Mouse (Mus musculus) limb, embryonic 14.5 days (tissue): Measurements from ENCODE around the gene Ppcdc. TPM values are rescaled to one million over a fixed set of nuclear protein-coding genes. Genes with fewer than 3 reads are reported as not detected.

Source experiments
- ATAC-seq: fragments of 200-750 bp; cut with Nextera tagmentation; 2 replicates; pipeline ENCODE4 v1.8.0; 2017; ENCODE audit warnings: low read depth, moderate number of reproducible peaks, moderate TSS enrichment; ENCODE audit not compliant: low FRiP score
- DNase-seq: peaks from one replicate; pipeline ENCODE4 v3.0.0-alpha.2; 2015; ENCODE audit warnings: low spot score
- H3K27ac ChIP-seq: fragments of 300-500 bp; sonication (generic); replicated peaks from 2 replicates; pipeline ENCODE4 v1.5.1; 2014; ENCODE audit warnings: low read depth, mild to moderate bottlenecking, low read length, moderate library complexity, mixed read lengths
- H3K27me3 ChIP-seq: fragments of 300-500 bp; sonication (generic); 2 replicates; pipeline ENCODE4 v1.6.1; 2014; ENCODE audit warnings: low read length, mixed read lengths; ENCODE audit not compliant: control insufficient read depth, insufficient read depth
- H3K36me3 ChIP-seq: fragments of 300-500 bp; sonication (generic); 2 replicates; pipeline ENCODE4 v1.6.1; 2014; ENCODE audit warnings: mild to moderate bottlenecking, low read length, moderate library complexity, mixed read lengths; ENCODE audit not compliant: control insufficient read depth, insufficient read depth
- H3K4me1 ChIP-seq: fragments of 300-500 bp; sonication (generic); 2 replicates; pipeline ENCODE4 v1.6.1; 2014; ENCODE audit warnings: antibody characterized with exemption, low read length, mixed read lengths; ENCODE audit not compliant: control insufficient read depth, insufficient read depth
- H3K4me2 ChIP-seq: fragments of 300-500 bp; sonication (generic); replicated peaks from 2 replicates; pipeline ENCODE4 v1.6.1; 2014; ENCODE audit warnings: low read depth, mild to moderate bottlenecking, low read length, moderate library complexity; ENCODE audit not compliant: severe bottlenecking
- H3K4me3 ChIP-seq: fragments of 300-500 bp; sonication (generic); replicated peaks from 2 replicates; pipeline ENCODE4 v1.5.1; 2014; ENCODE audit warnings: low read length
- H3K9ac ChIP-seq: fragments of 300-500 bp; sonication (generic); 2 replicates; pipeline ENCODE4 v1.6.1; 2014; ENCODE audit warnings: mild to moderate bottlenecking, low read depth, low read length, moderate library complexity; ENCODE audit not compliant: severe bottlenecking
- H3K9me3 ChIP-seq: fragments of 300-500 bp; sonication (generic); 2 replicates; pipeline ENCODE4 v1.6.1; 2016; ENCODE audit warnings: low read length; ENCODE audit not compliant: control insufficient read depth
- POLR2A ChIP-seq: fragments of 200-500 bp; IDR thresholded peaks from 2 replicates; pipeline ENCODE4 v1.8.0; 2012; ENCODE audit warnings: inconsistent platforms, mild to moderate bottlenecking, moderate library complexity, borderline replicate concordance; ENCODE audit not compliant: insufficient read depth, insufficient read length; ENCODE audit errors: extremely low read depth
- WGBS: fragments of 180-500 bp; shearing (Covaris S2); extraction: QIAGEN DNeasy Blood & Tissue Kit; methylation state at CpG from one replicate; pipeline ENCODE4 v1.1.7; 2014; 5-methylcytosine and 5-hydroxymethylcytosine counted together
- polyA plus RNA-seq, 2 experiments: library from polyadenylated mRNA; depleted of rRNA in 1 of 2; stranded (reverse) in 1 of 2; unstranded in 1 of 2; fragments of >200 nt; fragmentation: Nextera tagmentation in 1 of 2; extraction: Ambion mirVana in 1 of 2; gene quantifications; 2 replicates each; pipeline versions ENCODE4 v1.2.1 to v1.2.3; 2012 to 2014

Ppcdc gene
- polyA plus RNA-seq, 2 experiments = 22.1 to 32.1 TPM

- peak overlapping the region; percentile 74 for H3K9ac ChIP-seq
- H3K4me3 ChIP-seq = peak overlapping the region; percentile 68
- peaks cover 9% of the 10 kb centered on the region; the same call in 1 of the 2 replicates for H3K4me1 ChIP-seq
- peak; percentile 9 for DNase-seq
- 2% methylated on average over 18 of the region's 18 CpGs for WGBS
- no peaks in the 10 kb centered on the region for H3K36me3 ChIP-seq
- no peaks in the 10 kb centered on the region for H3K27me3 ChIP-seq
- H3K4me2 ChIP-seq = peak overlapping the region; percentile 93
- H3K9me3 ChIP-seq = no peaks in the 10 kb centered on the region
- ATAC-seq = peak; percentile 39
- TF ChIP-seq POLR2A = no peak
- no peak overlapping the region for H3K27ac ChIP-seq
These were observed 27.4 kb upstream of the Ppcdc start for GRCm38 (mm10) chr9:57467271-57467771.

- H3K9me3 ChIP-seq = no peaks in the 10 kb centered on the region
- H3K9ac ChIP-seq = no peak overlapping the region
- H3K4me1 ChIP-seq = peaks cover 9% of the 10 kb centered on the region; the same call in 1 of the 2 replicates
- DNase-seq (no peak), ATAC-seq (no peak)
- no peak overlapping the region for H3K4me2 ChIP-seq
- H3K27ac ChIP-seq = no peak overlapping the region
- H3K4me3 ChIP-seq = no peak overlapping the region
- WGBS = 63% methylated on average over 3 of the region's 3 CpGs
- no peaks in the 10 kb centered on the region for H3K27me3 ChIP-seq
- no peak for TF ChIP-seq POLR2A
- H3K36me3 ChIP-seq = no peaks in the 10 kb centered on the region
These were observed 26.2 kb upstream of the Ppcdc start for GRCm38 (mm10) chr9:57466101-57466500.

DNA sequence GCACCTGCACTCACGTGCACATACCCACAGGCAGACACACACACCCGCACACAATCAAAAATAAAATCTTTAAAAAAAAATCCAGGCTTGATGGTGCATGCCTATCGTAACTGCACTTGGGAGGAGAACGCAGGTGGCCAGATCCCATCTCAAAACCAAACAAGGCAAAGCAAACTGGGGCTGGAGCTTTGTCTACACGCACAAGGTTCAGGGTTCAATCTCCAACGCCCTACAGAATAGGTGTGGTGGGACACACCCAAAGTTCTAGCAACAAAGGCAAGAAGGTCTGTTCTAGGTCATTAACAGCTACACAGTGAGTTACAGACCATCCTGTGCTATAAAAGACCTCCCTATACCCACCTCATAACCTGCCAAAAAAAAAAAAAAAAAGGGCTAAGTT, 22.9 kb upstream of the Ppcdc start:
- DNase-seq (no peak), ATAC-seq (no peak)
- H3K4me1 ChIP-seq = peaks cover 9% of the 10 kb centered on the region; the same call in 1 of the 2 replicates
- no peaks in the 10 kb centered on the region for H3K27me3 ChIP-seq
- no peak overlapping the region for H3K4me3 ChIP-seq
- no peaks in the 10 kb centered on the region for H3K9me3 ChIP-seq
- H3K4me2 ChIP-seq = no peak overlapping the region
- no peak overlapping the region for H3K27ac ChIP-seq
- TF ChIP-seq POLR2A = no peak
- no peaks in the 10 kb centered on the region for H3K36me3 ChIP-seq
- WGBS = 78% methylated on average over 6 of the region's 6 CpGs
- H3K9ac ChIP-seq = no peak overlapping the region

DNA sequence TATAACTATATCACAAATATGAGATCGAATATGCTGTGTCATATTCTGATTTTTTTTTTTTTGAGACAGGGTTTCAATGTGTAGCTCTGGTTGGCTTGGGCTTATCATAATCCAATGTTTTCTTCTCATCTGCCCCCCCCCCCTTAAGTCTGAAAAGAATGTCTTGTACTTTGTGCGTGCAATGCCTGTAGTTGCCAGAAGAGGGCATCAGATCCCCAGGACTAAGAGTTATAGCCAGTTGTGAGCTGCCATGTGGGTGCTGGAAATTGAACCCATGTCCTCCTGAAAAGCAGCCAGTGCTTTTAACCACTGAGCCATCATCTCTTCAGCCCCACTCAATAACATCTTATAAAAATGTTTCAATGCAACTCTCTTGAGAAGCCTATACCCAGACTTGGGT, 19.8 kb upstream of the Ppcdc start:
- WGBS = 88% methylated on average over 2 of the region's 2 CpGs
- no peaks in the 10 kb centered on the region for H3K4me1 ChIP-seq
- DNase-seq = no peak
- no peaks in the 10 kb centered on the region for H3K9me3 ChIP-seq
- no peaks in the 10 kb centered on the region for H3K27me3 ChIP-seq
- no peak overlapping the region for H3K9ac ChIP-seq
- no peak overlapping the region for H3K4me2 ChIP-seq
- H3K36me3 ChIP-seq = no peaks in the 10 kb centered on the region
- no peak overlapping the region for H3K27ac ChIP-seq
- ATAC-seq = no peak
- no peak overlapping the region for H3K4me3 ChIP-seq
- TF ChIP-seq POLR2A = no peak

DNA sequence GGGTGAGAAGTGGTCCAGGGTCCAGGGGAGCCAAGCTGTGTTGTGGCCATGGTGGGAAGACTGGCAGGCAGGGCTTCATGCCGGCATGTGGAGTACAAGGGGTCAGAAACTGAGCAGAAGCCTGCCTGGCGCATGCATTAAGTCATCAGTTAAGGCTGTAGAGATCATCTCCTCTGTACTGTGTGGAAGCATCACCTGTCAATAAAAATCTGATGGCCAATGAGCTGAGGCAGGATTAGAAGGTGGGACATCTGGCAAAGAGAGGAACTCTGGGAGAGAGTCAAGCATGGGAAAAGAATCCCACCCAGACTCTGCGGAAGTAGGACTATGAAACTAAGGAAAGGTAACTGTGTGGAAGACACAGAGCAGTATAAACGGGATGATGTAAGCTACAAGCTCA, 13.6 kb upstream of the Ppcdc start:
- no peak overlapping the region for H3K27ac ChIP-seq
- H3K4me1 ChIP-seq = no peaks in the 10 kb centered on the region
- H3K27me3 ChIP-seq = no peaks in the 10 kb centered on the region
- no peak for TF ChIP-seq POLR2A
- H3K4me3 ChIP-seq = no peak overlapping the region
- 86% methylated on average over 4 of the region's 4 CpGs for WGBS
- no peak overlapping the region for H3K9ac ChIP-seq
- H3K36me3 ChIP-seq = no peaks in the 10 kb centered on the region
- ATAC-seq (no peak), DNase-seq (no peak)
- H3K4me2 ChIP-seq = no peak overlapping the region
- no peaks in the 10 kb centered on the region for H3K9me3 ChIP-seq
